Mouse (Mus musculus) naive thymus-derived CD4-positive, alpha-beta T cell, adult 5 months (primary cell): ENCODE measurements around the gene Gm29110. TPM values are rescaled to one million over a fixed set of nuclear protein-coding genes. Genes with fewer than 3 reads are reported as not detected.

Source experiments
- polyA plus RNA-seq: library from polyadenylated mRNA; unstranded; fragments of 100-300 nt; shearing (Covaris generic); gene quantifications from one replicate; pipeline ENCODE4 v1.2.1, GENCODE M21; 2017

Gene Gm29110
- not detected for polyA plus RNA-seq

GRCm38 (mm10) chrY:74470231-74470630 lies at the start of gene Gm29110:
Gm29110 (plus strand) TSS chrY:74470531.

Other genes starting within 250 kb of the Gm29110 start
- gene Gm21913, start 153.4 kb downstream of the Gm29110 start, polyA plus RNA-seq: not detected